Mouse (Mus musculus) brain, adult 2 months (tissue): ENCODE data around the gene Zp3.

Experiments used
- DNase-seq: peaks from one replicate; pipeline ENCODE4 v3.0.0; 2011; ENCODE audit warnings: low read depth, low spot score

Gene Zp3

GRCm38 (mm10) chr5:135979904-135980303 lies at the start of gene Zp3:
Gene Zp3 (plus strand): TSS chr5:135980099.
- DNase-seq = no peak

GRCm38 (mm10) chr5:135931526-135931925 lies 48.4 kb upstream of the Zp3 start:
- peak; percentile 81 for DNase-seq

- DNase-seq = peak; percentile 70
Measured at GRCm38 (mm10) chr5:135932359-135932758, 47.5 kb upstream of the Zp3 start.

- peak; percentile 65 for DNase-seq
Measured at GRCm38 (mm10) chr5:135933222-135933899, 46.5 kb upstream of the Zp3 start.

GRCm38 (mm10) chr5:135933900-135934441 lies 45.9 kb upstream of the Zp3 start:
- DNase-seq = peak; percentile 80

- peak; percentile 100 for DNase-seq
Measured at GRCm38 (mm10) chr5:135934481-135935175, 45.3 kb upstream of the Zp3 start, which contains the start of gene Ywhag. Gene Ywhag (minus strand): TSS chr5:135934616.

GRCm38 (mm10) chr5:135935176-135935523 lies 44.7 kb upstream of the Zp3 start:
- no peak for DNase-seq

- DNase-seq = no peak
Measured at GRCm38 (mm10) chr5:135935641-135936190, 44.2 kb upstream of the Zp3 start.

- DNase-seq = no peak
Measured at GRCm38 (mm10) chr5:135940587-135940986, 39.3 kb upstream of the Zp3 start.

- no peak for DNase-seq
Measured at GRCm38 (mm10) chr5:135942710-135943109, 37.2 kb upstream of the Zp3 start.

- peak; percentile 69 for DNase-seq
Measured at GRCm38 (mm10) chr5:135945916-135946408, 33.9 kb upstream of the Zp3 start.

- DNase-seq = no peak
Measured at GRCm38 (mm10) chr5:135946621-135947020, 33.3 kb upstream of the Zp3 start.

GRCm38 (mm10) chr5:135950710-135951412 lies 29.0 kb upstream of the Zp3 start:
- peak; percentile 59 for DNase-seq

- no peak for DNase-seq
Measured at GRCm38 (mm10) chr5:135951660-135952059, 28.2 kb upstream of the Zp3 start.

GRCm38 (mm10) chr5:135952830-135953229 lies 27.1 kb upstream of the Zp3 start:
- DNase-seq = peak; percentile 60

GRCm38 (mm10) chr5:135956300-135957206 lies 23.3 kb upstream of the Zp3 start:
- DNase-seq = no peak

GRCm38 (mm10) chr5:135957207-135957974 lies 22.5 kb upstream of the Zp3 start:
- DNase-seq = peak; percentile 99

GRCm38 (mm10) chr5:135958367-135958766 lies 21.5 kb upstream of the Zp3 start:
- no peak for DNase-seq

- no peak for DNase-seq
Measured at GRCm38 (mm10) chr5:135959911-135960310, 20.0 kb upstream of the Zp3 start.
